ENCODE assay signal across 8 mouse cellular contexts in the genomic region with DNA sequence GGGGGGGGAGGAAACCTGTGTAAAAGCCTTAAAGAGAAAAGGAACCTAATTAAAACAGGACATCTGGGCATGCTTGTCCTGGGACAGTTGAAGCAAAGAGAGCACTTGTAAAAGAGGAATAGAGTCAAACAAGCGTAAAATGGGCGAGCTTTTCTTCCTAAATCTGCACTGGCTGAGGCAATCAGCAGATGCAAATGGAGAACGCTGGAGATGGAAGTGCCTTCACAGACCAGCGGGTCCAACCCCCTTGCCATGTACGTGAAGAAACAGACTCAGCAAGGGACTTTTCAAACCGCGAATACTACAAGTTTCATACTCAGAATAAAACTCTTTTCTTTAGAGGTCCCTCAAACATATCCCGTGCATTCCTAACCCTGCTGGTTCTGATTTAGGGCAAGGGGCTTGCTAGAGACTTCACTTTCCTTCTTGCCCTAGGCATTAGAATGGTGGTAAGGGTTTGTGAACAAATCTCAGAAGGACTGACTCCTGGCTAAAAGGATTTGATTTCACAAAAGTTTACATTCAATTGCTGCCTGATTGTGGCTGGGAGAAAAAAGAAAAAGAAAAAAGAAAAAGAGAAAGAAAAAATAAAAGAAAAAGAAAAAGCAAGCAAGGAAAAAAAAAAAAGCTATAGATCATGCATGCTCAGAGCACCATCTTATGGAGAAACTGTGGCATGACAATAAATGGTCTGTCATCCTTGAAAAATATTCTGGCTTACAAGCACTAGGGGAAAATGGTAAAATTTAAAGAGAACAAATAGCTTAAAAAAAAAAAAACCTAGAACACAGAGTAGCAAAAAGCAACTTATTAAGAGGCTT.
DNase-seq lines count a peak whose midpoint lies in the region; ATAC-seq lines count a peak whose summit lies in the region.

No protein-coding gene starts in this region.

- H3K4me1 ChIP-seq in embryonic facial prominence, embryonic 10.5 days: peaks cover 6% of the 10 kb centered on the region; the same call in 1 of the 2 replicates

- 28% methylated on average over 8 of the region's 8 CpGs for WGBS in embryonic facial prominence, embryonic 10.5 days

- DNase-seq in cerebellum, postnatal 14 days: peak; percentile 3 to 31
- no peak for DNase-seq in cerebellum, postnatal 36 days
- peak; percentile 65 for DNase-seq in 3T3-L1 (ENCODE audit: low read depth, low spot score)
- peak; percentile 13 for DNase-seq in embryonic facial prominence, embryonic 10.5 days (ENCODE audit: low spot score)
- DNase-seq in kidney, postnatal 4 days: peak; percentile 8 to 28
- no peak for DNase-seq in thymus, postnatal 4 days
- no peak for DNase-seq in adrenal gland, postnatal 25 days

- peaks cover 17% of the 10 kb centered on the region for H3K27me3 ChIP-seq in embryonic facial prominence, embryonic 10.5 days (replicated peaks; ENCODE audit: low read depth, poor library complexity, severe bottlenecking)

- H3K9me3 ChIP-seq in embryonic facial prominence, embryonic 10.5 days: no peaks in the 10 kb centered on the region

- peaks cover 11% of the 10 kb centered on the region for H3K36me3 ChIP-seq in embryonic facial prominence, embryonic 10.5 days (replicated peaks)

- no peak for ATAC-seq in activated CD4-positive, CD25-positive, alpha-beta regulatory T cell, adult 4 months

- no peak overlapping the region for H3K27ac ChIP-seq in embryonic facial prominence, embryonic 10.5 days (replicated peaks)

- H3K4me3 ChIP-seq in embryonic facial prominence, embryonic 10.5 days: no peak overlapping the region

Comparison
In these comparisons a context has a peak if more than half of its experiments do, and no peak if none do; other contexts are left out.
1. DNase-seq: peak in cerebellum, postnatal 14 days (2 of 2), 3T3-L1 (single experiment), embryonic facial prominence, embryonic 10.5 days (single experiment) and kidney, postnatal 4 days (2 of 2); none in cerebellum, postnatal 36 days (0 of 2), thymus, postnatal 4 days (single experiment) and adrenal gland, postnatal 25 days (single experiment).